Mouse (Mus musculus): ENCODE data around the gene Tnfrsf13b.

The Tnfrsf13b gene

DNA sequence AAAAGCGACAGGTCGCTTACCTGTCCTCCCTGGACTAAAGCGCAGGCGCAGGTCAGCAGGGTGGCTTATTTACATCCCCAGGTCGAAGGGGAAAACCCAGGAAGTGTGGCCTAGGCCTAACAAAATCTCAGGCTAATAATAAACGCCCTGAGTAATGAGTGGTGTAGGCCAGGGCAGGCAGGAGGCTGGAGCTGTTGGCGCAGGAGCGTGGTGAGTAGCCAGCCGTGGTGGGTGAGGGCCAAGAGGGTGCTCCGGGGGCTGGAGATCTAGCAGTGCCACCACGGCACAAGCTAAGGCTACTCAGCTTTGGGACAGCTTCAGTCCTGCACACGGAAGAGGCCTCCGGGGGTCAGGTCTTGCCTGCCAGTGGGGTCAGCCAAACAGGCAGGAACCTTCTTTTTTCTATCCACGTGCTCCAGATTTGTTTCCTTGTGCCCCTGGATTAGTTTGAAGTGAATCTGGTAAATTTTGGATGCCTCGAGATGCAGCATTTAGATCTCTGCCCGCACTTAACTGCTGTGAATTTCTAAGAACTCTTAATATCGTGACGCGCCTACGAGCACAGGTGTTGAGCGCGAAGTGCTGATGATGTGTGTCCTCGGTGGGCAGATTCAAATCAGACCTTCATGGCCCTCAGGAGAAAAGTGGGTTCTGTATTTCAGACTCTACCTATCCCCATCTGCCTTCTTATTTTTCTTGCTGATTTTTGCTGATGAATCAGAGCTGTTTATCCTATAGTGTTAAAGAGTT is at the start of gene Tnfrsf13b:
Gene Tnfrsf13b (plus strand): TSS at position 150 of the 750 bp plus-strand sequence.
- no peak for DNase-seq (ENCODE audit: low spot score in 2 of 2)

DNA sequence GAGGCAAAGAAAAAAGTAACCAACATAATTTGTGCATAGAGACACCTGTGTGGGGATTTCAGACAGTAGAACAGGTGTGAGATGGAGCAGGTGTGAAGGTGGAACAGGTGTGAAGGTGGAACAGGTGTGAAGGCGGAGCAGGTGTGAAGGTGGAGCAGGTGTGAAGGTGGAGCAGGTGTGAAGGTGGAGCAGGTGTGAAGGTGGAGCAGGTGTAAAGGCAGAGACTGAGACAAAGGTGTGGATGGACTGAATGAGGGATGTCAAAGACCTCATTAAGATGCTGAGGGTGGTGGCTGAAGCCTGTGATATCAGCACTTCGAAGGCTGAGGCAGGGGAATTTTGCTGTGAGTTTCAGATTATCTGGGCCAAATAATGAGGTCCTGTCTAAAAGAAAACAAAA is 44.9 kb upstream of the Tnfrsf13b start:
- no peak for DNase-seq (ENCODE audit: low spot score in 2 of 2)

DNA sequence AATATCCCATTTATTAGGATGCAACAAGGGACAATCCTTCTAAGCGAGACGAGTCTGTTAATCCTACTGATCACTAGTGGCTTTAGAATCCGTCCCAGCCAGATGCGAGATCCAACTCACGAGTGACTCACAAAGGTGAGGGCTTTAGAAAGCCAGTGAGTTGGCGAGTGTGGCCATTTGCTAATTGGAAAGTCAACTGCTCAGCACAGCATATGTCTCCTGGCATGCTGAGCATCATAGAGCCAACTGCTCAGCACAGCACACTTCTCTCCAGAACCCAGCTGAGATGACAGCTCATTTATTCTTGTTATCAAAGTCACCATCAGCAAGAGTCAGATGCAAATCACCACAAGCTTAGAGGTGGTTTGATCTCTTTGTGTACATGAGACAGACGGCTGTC is 36.4 kb upstream of the Tnfrsf13b start:
- no peak for DNase-seq (ENCODE audit: low spot score in 2 of 2)

DNA sequence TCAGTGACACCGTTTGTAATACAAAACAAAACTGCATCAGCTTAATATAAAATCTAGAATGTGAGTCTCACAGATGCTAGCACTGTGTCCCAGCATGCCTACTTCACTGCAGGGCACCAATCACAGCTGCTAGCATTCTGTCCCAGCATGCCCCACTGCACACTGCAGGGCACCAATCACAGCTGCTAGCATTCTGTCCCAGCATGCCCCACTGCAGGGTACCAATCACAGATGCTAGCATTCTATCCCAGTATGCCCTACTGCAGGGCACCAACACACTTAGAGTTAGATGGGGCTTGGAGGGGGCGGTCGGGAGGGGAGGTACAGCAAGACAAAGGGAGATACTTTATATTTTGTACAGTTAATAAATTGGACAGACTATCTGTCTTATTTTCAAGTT is 35.4 kb upstream of the Tnfrsf13b start:
- no peak for DNase-seq (ENCODE audit: low spot score in 2 of 2)

DNA sequence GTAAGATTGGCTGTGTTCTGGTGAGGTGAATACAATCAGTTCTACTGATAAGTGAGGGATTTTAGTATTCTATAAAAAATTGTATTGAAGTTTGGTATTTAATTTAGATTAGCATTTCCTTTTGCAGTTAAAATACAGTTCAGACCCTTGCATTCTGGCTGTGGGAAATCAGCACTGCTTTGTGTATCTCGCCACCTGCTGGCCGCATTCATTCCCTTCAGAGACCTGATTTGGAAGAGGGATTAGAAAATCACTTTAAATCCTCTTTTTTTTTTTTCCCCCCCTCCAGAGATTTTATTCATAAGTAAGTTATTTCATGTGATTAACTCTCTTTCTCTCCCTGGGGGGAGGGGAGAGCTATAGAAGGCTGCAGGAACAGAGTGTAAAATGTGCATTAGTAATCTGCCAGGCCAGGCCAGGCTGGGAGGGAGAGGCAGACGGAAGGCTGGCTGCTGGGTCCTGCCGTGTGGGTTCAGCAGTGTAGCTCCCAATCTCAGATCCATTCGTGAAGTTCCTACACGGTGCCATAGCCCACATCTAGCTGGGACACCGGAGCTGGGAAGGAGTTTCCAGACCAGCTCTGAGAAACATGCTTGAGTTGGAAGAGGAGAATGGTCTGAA is 34.8 kb upstream of the Tnfrsf13b start:
- peak; percentile 30 to 65 for DNase-seq (ENCODE audit: low spot score in 2 of 2)

DNA sequence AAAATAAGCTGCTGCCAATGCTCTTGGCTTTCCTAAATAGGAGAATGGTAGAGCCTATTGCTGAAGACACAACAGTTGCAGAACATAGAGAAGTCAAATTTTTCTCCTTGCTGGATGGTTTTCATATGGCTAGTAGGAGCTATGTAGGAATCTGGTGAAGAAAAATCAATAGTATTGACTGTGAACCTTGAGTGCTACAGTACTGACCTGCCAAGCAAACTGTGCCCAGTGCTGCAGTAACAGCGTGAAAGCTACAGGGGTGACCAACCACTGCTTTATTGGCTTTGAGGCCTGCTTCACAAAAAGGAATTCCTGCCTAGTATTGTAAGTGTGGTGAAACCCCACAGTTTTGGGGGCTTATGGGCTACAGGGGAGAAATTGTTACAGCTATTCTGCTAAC is 28.5 kb upstream of the Tnfrsf13b start:
- no peak for DNase-seq (ENCODE audit: low spot score in 2 of 2)

DNA sequence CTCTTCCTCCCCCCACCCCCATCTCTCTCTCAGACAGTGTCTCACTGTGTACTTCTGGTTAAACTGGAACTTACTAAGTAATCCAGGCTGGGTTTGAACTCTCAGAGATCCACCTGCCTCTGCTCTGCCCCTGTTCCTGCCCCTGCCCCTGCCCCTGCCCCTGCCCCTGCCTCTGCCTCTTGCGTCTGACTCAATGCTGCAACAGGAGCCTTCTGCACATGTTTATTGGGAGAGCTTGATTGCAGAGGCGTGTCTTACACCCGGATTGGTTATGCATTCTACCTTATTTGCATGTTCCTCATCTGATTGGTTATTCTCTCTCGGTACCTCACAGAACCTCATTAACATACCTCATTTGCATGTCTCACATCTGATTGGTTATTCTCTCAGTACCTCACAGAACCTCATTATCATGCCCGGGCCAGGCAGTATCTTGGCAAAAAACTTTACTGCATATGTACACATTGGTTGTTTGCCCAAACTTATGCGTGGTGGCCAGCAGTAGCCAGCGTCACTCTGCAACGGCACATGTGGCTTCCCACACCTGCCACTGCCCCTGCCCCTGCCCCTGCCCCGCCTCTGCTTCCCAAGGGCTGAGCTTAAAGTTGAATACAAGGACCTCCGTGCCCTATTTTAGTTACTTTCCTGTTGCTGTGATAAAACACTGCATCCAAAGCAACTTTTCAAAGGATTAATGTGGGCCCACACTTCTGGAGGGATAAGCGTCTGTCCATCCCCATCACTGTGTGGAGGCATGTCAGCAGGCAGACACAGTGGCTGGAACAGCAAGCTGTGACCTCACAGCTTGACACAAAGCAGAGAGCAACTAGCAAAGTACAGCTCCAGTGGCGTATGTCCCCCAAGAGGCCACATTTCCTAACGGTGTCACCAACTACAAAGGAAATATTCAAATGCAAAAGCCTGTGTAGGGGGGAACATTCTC is 23.9 kb upstream of the Tnfrsf13b start:
- no peak for DNase-seq (ENCODE audit: low spot score in 2 of 2)

DNA sequence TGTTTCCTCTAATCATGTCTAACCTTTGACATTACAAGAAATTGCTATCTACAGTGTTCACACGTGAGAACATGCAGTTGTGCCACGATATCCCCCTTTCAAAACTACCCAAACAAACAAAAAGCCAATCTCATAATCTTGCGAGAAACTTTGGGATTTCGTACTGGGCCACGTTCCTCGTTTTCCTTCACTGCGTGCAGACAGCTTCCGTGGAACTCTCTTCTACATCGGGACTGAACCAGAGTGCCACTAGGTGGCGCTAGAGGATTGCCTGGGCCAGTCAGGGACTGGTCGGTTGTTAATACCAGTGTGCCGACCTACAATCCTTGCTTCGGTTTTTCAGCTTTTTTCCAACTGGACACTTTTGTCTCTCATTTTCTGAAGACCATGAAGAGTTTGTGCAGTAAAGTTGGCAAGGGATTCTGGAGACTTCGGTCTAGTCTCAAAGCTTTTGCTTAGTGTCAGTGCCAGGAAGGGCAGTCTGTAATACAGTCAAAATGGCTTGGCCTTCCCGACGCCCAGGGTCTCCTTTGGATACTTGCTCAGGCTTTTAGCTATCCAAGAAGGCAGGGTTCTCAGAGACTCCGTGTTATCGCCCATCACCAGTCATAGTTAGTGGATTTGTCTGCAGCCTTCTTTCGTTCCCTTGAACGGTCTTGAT is 22.2 kb upstream of the Tnfrsf13b start:
- DNase-seq (ENCODE audit: low spot score in 2 of 2): peak; percentile 72 to 86

DNA sequence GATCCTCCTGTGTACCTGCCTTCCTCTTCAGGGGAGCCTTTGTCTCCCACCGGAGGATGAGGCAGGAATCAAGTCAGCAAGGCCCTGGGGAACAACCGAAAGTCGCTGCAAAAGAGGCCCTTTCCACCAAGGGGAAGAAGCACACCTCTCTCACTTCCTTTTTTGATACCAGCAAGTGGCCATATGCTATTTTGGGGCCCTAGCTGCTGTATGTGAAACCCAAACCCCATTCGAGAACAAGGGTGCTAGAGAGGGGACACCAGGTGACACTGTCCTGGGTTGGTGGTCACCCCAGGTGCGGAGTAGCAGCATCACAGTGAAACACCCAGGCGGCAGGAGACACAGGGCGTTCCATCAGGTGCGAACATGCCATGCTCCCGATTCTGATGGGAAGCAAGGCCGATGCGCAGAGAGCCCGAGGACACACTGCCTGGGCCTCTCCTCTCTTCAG is 17.6 kb upstream of the Tnfrsf13b start:
- DNase-seq (ENCODE audit: low spot score in 2 of 2): no peak

DNA sequence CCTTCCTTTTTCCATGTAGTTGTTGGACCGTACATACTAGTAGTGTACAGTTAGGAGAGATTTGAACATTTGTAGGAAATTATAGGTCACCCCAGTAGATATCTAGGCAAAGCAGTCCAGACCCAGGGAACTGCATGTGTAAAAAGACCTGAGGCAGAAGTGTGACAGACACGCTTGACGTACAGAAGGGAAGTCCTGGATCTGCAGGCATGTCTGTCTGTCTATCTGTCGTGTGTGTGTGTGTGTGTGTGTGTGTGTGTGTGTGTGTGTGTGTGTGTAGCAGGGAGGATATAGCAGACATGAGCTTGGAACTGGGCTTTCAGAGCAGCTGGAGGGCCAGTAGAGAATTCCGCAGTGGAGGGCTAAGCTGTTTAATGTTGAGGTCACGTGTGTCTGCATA is 16.8 kb upstream of the Tnfrsf13b start:
- no peak for DNase-seq (ENCODE audit: low spot score in 2 of 2)

DNA sequence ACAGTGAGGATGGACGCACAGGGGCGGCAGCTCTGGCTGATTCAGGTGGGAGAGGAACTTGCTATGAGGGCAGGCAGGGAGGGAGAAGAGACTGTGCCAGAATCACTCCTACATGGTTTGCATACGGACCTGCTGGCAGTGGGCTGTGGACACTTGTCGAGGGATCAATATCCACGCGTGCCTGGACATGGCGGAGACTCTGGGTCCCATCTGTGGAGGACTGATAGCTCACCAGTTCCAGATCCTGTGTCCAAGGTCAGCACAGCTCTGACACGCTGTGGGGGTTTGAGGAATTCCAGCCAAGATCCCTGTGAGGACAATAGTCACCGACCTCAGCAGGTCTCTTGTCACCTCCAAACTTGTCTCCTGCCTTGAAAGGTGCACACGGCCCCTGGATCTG is 16.4 kb upstream of the Tnfrsf13b start:
- DNase-seq (ENCODE audit: low spot score in 2 of 2): no peak

DNA sequence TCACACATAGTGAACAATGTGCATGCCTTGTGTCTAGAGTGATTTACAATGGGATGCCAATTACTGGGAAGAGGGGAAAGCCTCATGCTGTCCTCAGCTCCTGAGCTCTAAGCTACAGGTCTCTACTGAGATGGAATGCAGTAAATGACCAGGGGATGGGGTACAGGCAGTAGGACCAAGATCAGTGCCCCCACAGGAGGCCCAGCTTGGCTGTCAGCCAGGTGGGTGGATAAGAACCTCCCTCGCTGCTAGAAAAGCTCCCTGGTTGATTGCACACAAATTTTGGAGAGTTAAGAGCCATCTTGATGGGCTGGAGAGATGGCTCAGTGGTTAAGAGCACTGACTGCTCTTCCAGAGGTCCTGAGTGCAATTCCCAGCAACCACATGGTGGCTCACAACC is 15.6 kb upstream of the Tnfrsf13b start:
- no peak for DNase-seq (ENCODE audit: low spot score in 2 of 2)

DNA sequence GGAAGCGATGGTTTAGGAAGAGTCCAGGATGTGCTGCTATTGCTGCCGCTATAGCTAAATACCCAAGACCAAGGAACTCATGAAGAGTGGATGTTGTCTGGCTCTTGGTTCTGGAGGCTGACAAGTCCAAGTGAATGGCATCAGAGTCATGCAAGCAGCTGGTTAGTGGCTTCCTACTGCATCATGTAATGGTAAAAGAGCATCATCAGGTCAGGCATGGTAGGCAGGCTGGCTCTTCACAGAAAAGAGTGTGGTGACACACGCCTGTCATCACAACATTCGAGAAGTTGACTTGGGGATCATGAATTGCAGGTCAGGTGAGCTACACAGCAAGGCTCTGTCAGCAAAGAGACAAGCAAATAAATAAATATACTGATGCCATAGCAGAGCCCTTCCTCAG is 15.1 kb upstream of the Tnfrsf13b start:
- DNase-seq (ENCODE audit: low spot score in 2 of 2): no peak

DNA sequence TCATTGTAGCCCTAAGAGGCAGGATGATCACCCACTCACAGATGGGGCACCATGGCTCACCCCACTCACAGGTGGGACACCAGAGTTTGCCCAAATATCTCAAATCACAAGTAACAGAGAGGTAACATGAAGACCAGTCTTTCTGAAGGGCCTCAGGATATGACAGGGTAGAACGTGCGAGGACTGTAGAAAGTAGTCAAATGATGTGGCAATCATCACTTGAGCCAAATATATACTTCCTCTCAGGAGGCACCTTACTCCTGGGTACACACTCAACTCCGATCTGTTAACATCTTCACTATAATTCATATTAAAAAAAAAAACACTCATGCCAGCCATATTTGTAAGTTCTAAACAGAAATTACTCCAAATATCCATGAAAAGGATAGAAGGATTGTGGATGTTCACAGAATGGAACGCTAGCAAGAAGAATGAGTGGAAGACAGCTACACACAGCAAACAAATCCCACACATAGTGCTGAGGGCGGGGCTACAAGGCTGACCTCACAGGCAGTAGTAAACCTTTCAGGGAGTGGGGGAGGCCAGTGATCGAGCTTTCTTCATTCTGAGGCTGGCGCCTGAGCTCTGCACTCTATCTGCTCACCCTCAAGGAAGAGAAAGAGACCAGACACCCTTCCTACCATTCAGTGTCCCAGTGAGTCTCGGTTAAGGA is 14.1 kb upstream of the Tnfrsf13b start:
- DNase-seq (ENCODE audit: low spot score in 2 of 2): no peak

DNA sequence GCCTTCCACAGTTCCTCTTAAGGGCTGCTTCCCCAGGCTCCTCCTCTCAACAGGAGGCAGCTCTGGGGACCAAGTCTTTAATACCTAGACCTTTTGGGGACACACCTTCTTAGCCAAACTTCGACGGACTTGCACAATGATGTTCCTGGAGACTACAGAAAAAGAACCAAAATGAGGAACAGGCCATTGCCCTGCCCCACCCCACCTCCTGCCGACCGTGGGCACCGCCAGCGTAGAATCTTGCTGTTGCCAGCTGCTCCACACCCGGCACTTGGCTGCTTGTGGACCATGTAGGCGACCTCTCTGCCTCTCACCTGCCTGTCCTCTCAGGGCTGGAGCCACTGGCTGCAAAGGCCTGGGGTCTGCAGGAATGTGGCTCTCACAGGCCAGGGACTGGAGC is 10.3 kb upstream of the Tnfrsf13b start:
- no peak for DNase-seq (ENCODE audit: low spot score in 2 of 2)

DNA sequence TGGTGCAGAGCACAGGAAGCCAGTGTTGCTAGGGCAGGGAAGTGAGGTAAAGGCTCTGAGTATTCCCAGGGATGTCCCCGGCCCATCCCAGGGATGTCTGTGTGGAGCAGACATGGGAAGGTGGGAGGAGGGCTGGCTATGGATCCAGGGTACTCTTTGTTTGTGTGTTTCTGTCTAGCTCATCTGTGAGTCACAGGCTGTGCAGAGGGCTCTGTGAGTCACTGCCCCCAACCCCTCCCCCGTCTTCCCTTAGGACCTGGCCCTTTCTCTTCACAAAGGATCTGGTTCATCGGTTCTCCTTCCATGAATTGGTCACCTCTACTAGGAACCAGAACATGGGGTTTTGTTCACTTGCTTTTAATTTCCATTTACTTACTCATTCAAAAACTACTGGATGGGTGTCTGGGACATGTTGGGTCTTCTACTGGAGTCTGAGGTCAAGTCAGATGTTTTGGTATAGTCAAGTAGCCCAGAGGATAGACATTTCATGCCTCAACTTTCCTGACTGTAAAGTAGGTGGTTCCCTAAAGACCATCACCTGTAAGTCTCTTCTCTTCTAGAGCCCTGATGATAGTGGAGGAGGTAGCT is 6.5 kb upstream of the Tnfrsf13b start:
- no peak for DNase-seq (ENCODE audit: low spot score in 2 of 2)

DNA sequence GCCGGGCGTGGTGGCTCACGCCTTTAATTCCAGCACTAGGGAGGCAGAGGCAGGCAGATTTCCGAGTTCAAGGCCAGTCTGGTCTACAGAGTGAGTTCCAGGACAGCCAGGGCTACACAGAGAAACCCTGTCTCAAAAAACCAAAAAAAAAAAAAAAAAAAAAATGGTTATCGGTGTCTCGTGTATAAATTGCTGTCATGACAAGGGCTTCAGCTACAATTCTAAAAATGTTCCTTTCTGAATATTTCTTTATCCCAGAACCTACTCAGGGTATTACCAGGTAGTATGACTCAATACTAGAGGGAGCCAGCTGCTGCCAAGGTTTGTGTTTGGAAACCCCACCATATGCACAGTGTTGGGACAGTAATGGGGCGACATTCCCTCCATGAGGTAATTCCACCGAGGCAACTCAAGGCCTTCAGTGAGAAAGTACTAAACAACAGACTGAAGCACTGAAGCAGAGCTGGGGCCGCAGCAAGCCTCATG is 4.2 kb upstream of the Tnfrsf13b start:
- no peak for DNase-seq (ENCODE audit: low spot score in 2 of 2)

DNA sequence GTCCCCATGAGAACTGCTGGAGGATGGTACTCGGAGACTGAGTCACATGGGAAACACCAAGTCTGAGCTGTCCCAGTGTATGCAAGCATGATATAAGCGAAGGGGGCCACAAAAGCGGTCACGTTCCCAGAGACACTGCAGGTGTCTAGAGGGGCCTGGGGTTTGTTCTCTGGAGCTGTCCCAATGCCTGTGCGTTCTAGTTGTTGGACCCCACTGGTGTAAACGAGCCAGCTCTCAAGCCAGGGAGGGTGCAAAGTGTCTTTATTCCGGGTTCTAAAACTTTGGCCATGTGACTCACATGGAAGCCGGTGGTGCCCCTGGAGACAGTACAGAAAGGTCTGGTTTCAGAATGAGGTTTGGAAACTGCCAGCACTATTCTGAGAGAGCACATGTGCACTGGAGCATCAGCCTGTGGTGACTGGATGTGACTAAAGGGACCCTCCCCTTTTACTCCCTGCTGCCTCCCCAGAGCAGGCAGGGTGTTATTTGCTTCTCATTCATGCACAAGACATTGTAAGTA is 3.7 kb upstream of the Tnfrsf13b start:
- DNase-seq (ENCODE audit: low spot score in 2 of 2): no peak

DNA sequence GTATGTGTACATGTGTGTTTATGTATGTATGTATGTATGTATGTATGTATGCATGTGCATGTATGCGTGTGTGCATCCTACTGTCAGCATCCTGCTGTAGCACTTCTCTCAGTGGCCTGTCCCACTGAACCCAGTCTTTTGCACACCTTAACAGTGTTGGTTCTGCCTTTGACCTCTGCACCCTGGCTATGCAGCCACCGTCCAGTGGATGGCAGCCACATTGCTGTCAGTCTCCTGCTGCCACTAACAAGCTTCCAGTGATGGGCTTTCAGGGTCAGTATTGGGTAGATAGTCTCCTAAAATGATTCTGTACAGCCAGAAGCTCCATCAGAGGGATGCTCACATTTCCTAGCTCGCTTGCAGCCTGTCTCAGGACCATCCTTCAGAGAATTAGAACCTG is 2.7 kb upstream of the Tnfrsf13b start:
- DNase-seq (ENCODE audit: low spot score in 2 of 2): no peak

DNA sequence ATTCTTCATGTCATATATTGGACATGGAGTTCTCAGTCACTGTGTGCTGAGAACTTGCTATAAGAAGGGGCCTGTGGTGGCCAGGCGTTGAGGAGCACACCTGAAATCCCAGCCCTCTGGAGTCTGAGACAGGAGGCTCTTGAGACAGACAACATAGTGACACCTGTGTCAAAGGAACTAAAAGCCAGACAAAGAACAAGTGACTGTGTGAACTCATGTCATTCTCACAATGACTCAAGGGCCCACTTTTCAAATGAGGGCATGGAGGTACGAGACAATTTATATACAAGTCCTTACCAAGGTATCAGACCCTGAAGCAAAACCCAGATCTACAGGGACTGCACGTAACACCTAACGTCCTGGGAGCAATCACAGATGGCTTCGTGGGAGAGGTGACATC is 585 bp upstream of the Tnfrsf13b start:
- no peak for DNase-seq (ENCODE audit: low spot score in 2 of 2)

Measured in urinary bladder, postnatal 36 days (tissue).